Mouse (Mus musculus) CH12.LX (cell line): ENCODE data around the gene Vmac. TPM values are rescaled to one million over a fixed set of nuclear protein-coding genes. Genes with fewer than 3 reads are reported as not detected.

ENCODE experiments used
- DNase-seq: peaks from one replicate; pipeline ENCODE4 v3.0.0-alpha.2; 2013; ENCODE audit errors: extremely low read depth
- H3K27ac ChIP-seq: 2 replicates; pipeline ENCODE4 v1.5.1; 2012; ENCODE audit warnings: low read depth, mild to moderate bottlenecking, control low read depth, moderate library complexity; ENCODE audit not compliant: insufficient read depth
- H3K27me3 ChIP-seq: replicated peaks from 2 replicates; pipeline ENCODE3; 2012; ENCODE audit warnings: inconsistent platforms
- H3K36me3 ChIP-seq, 2 experiments: replicated peaks in 1 of 2; 2 replicates each; pipeline versions ENCODE3 to v1.6.1; 2012; ENCODE audit warnings: inconsistent platforms in 1 of 2, low read length in 1 of 2, mild to moderate bottlenecking in 1 of 2, mixed read lengths in 1 of 2, moderate library complexity in 1 of 2; ENCODE audit not compliant: control insufficient read depth in 1 of 2, insufficient read depth in 1 of 2
- H3K4me1 ChIP-seq, 2 experiments: 2 replicates each; pipeline ENCODE4 v1.6.1; 2012; ENCODE audit warnings: inconsistent platforms in 1 of 2, moderate library complexity in 1 of 2; ENCODE audit not compliant: insufficient read depth in 2 of 2, control insufficient read depth in 1 of 2
- H3K4me2 ChIP-seq: 2 replicates; pipeline ENCODE4 v1.6.1; 2012; ENCODE audit warnings: low read depth, mild to moderate bottlenecking, control low read depth; ENCODE audit not compliant: poor library complexity, insufficient read depth, severe bottlenecking
- H3K4me3 ChIP-seq, 3 experiments: fragments of 150-350 bp in 1 of 3; sonication (generic) in 1 of 3; replicated peaks in 1 of 3; 2 replicates each; pipeline versions ENCODE3 to v1.5.1; 2011 to 2012; ENCODE audit warnings: low read depth in 2 of 3, low read length in 2 of 3, mild to moderate bottlenecking in 2 of 3, moderate library complexity in 2 of 3, control low read depth in 1 of 3, improper control_type of control experiment in 1 of 3, inconsistent platforms in 1 of 3, mixed read lengths in 1 of 3; ENCODE audit not compliant: poor library complexity in 1 of 3
- H3K79me2 ChIP-seq: replicated peaks from 2 replicates; pipeline ENCODE4 v1.6.1; 2012; ENCODE audit warnings: mild to moderate bottlenecking, moderate library complexity; ENCODE audit not compliant: control insufficient read depth, poor library complexity, insufficient read depth, severe bottlenecking; ENCODE audit errors: extremely low read depth
- H3K9ac ChIP-seq: 2 replicates; pipeline ENCODE4 v1.6.1; 2012; ENCODE audit warnings: low read depth, mild to moderate bottlenecking, control low read depth, moderate library complexity; ENCODE audit not compliant: insufficient read depth
- H3K9me3 ChIP-seq: replicated peaks from 2 replicates; pipeline ENCODE3; 2012; ENCODE audit warnings: low read length, inconsistent platforms, mixed read lengths
- CHD2 ChIP-seq: IDR thresholded peaks from 2 replicates; pipeline ENCODE4 v1.6.1; 2011; ENCODE audit warnings: low read length, improper control_type of control experiment
- CTCF ChIP-seq, 2 experiments: IDR thresholded peaks in 1 of 2; conservative IDR thresholded peaks in 1 of 2; 2 replicates each; pipeline ENCODE4 v1.5.1; 2011 to 2012; ENCODE audit warnings: low read depth in 2 of 2, low read length in 2 of 2, improper control_type of control experiment in 1 of 2, inconsistent platforms in 1 of 2, mild to moderate bottlenecking in 1 of 2, moderate library complexity in 1 of 2
- ETS1 ChIP-seq: conservative IDR thresholded peaks from 2 replicates; pipeline ENCODE4 v1.6.1; 2012; ENCODE audit warnings: low read depth, mild to moderate bottlenecking, inconsistent platforms, low read length, improper control_type of control experiment, moderate library complexity
- IRF4 ChIP-seq: IDR thresholded peaks from 2 replicates; pipeline ENCODE4 v1.6.1; 2014; ENCODE audit warnings: low read depth, mild to moderate bottlenecking, inconsistent platforms, low read length, improper control_type of control experiment
- MAZ ChIP-seq: IDR thresholded peaks from 2 replicates; pipeline ENCODE4 v1.6.1; 2012; ENCODE audit warnings: low read depth, mild to moderate bottlenecking, inconsistent platforms, low read length, improper control_type of control experiment, moderate library complexity
- MEF2A ChIP-seq: IDR thresholded peaks from 2 replicates; pipeline ENCODE4 v1.6.1; 2014; ENCODE audit warnings: low read depth, mild to moderate bottlenecking, inconsistent platforms, low read length, improper control_type of control experiment, borderline replicate concordance
- MXI1 ChIP-seq: IDR thresholded peaks from 2 replicates; pipeline ENCODE4 v1.6.1; 2011; ENCODE audit warnings: mild to moderate bottlenecking, low read depth, low read length, improper control_type of control experiment
- NELFE ChIP-seq: IDR thresholded peaks from 2 replicates; pipeline ENCODE4 v1.6.1; 2011; ENCODE audit warnings: low read depth, low read length, improper control_type of control experiment
- NRF1 ChIP-seq: IDR thresholded peaks from 2 replicates; pipeline ENCODE4 v1.6.1; 2014; ENCODE audit warnings: low read depth, mild to moderate bottlenecking, inconsistent platforms, low read length, improper control_type of control experiment, moderate library complexity
- PAX5 ChIP-seq: IDR thresholded peaks from 2 replicates; pipeline ENCODE4 v1.6.1; 2012; ENCODE audit warnings: low read length, inconsistent platforms, mixed read lengths
- POLR2AphosphoS2 ChIP-seq: IDR thresholded peaks from 2 replicates; pipeline ENCODE4 v1.6.1; 2011; ENCODE audit warnings: low read depth, low read length, improper control_type of control experiment
- SIN3A ChIP-seq: IDR thresholded peaks from 2 replicates; pipeline ENCODE4 v1.6.1; 2012; ENCODE audit warnings: low read length, improper control_type of control experiment, inconsistent platforms
- SMC3 ChIP-seq: IDR thresholded peaks from 2 replicates; pipeline ENCODE4 v1.6.1; 2011; ENCODE audit warnings: low read depth, low read length, improper control_type of control experiment
- TCF12 ChIP-seq: IDR thresholded peaks from 2 replicates; pipeline ENCODE4 v1.6.1; 2014; ENCODE audit warnings: low read depth, mild to moderate bottlenecking, inconsistent platforms, low read length, improper control_type of control experiment
- UBTF ChIP-seq: IDR thresholded peaks from 2 replicates; pipeline ENCODE4 v1.6.1; 2012; ENCODE audit warnings: low read depth, mild to moderate bottlenecking, inconsistent platforms, low read length, improper control_type of control experiment, moderate library complexity
- USF1 ChIP-seq: IDR thresholded peaks from 2 replicates; pipeline ENCODE4 v1.6.1; 2014; ENCODE audit warnings: low read depth, mild to moderate bottlenecking, inconsistent platforms, low read length, improper control_type of control experiment
- USF2 ChIP-seq: conservative IDR thresholded peaks from 2 replicates; pipeline ENCODE4 v1.6.1; 2011; ENCODE audit warnings: low read depth, low read length, improper control_type of control experiment
- ZKSCAN1 ChIP-seq: IDR thresholded peaks from 2 replicates; pipeline ENCODE4 v1.6.1; 2012; ENCODE audit warnings: low read depth, inconsistent platforms, low read length, improper control_type of control experiment, borderline replicate concordance
- ZNF384 ChIP-seq: IDR thresholded peaks from 2 replicates; pipeline ENCODE4 v1.6.1; 2012; ENCODE audit warnings: low read depth, low read length, improper control_type of control experiment, inconsistent platforms
- dilution Hi-C: fragments of 300-500 bp; cut with MboI; formaldehyde crosslinking; loops from 2 replicates; pipeline ENCODE4 v1.14.3; 2020; ENCODE audit warnings: low sequenced_read_pairs; ENCODE audit not compliant: extremely low pct_unique_long_range_greater_than_20kb, extremely low pct_ligation_motif_present
- in situ Hi-C: fragments of 300-500 bp; cut with MboI; formaldehyde crosslinking; loops from 3 replicates; pipeline ENCODE4 v1.14.3; 2019; ENCODE audit warnings: low sequenced_read_pairs, low pct_ligation_motif_present, low pct_unique_long_range_greater_than_20kb, mixed read lengths
- polyA plus RNA-seq: library from polyadenylated mRNA; unstranded; fragments of >175 nt; gene quantifications from 2 replicates; pipeline ENCODE4 v1.2.1, GENCODE M21; 2012; ENCODE audit warnings: low read depth; ENCODE audit not compliant: insufficient read length
- total RNA-seq, 2 experiments: library from RNA; depleted of rRNA; stranded (reverse); fragments of 300-350 nt in 1 of 2; fragments of >200 nt in 1 of 2; gene quantifications; 2 replicates each; pipeline ENCODE4 v1.2.3; 2012 to 2014

The Vmac gene
- total and polyA plus RNA-seq, 3 experiments = 3.2 to 5.1 (median 3.4) TPM

GRCm38 (mm10) chr17:56754271-56755185, 36.7 kb upstream of the Vmac start:
- peaks cover 24% of the 10 kb centered on the region for H3K9me3 ChIP-seq
- in situ Hi-C loops (no loop called here), dilution Hi-C loops (no loop called here)
- no peaks in the 10 kb centered on the region for H3K36me3 ChIP-seq
- H3K27ac ChIP-seq = no peak overlapping the region
- peaks cover 61% of the 10 kb centered on the region for H3K27me3 ChIP-seq
- TF ChIP-seq MAZ = no peak
- TF ChIP-seq SMC3 = no peak
- no peak for TF ChIP-seq NRF1
- H3K4me3 ChIP-seq = no peak overlapping the region
- DNase-seq = no peak
- H3K79me2 ChIP-seq = no peaks in the 10 kb centered on the region
- H3K4me2 ChIP-seq = no peak overlapping the region
- no peak overlapping the region for H3K9ac ChIP-seq
- peaks cover 3 to 14% of the 10 kb centered on the region in 2 experiments; a peak in 3 of 4 replicates for H3K4me1 ChIP-seq

DNA sequence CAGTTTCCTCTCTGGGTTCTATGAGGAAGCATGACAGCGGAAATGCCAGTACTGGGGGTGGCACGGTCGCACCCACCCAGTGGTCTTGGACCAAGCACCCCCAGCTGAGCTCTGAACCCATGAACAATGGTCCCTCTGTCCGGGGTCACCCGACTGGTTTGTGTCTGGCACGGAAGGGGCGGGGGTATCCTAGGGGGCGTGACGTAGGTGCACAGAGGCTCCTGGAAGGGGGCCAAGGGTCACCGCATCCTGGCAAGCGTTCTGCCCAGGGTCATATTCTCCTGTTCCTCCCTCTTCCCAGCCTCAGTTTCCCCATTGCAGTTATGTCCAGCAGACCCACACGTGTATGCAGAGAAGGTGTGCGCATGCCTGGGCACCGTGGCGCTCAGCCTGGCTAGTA, 35.6 kb upstream of the Vmac start:
- no peak for DNase-seq
- no peak overlapping the region for H3K27ac ChIP-seq
- dilution Hi-C loops = no loop called here
- peaks cover 26% of the 10 kb centered on the region for H3K9me3 ChIP-seq
- no peak overlapping the region for H3K4me3 ChIP-seq
- H3K4me1 ChIP-seq = peaks cover 3 to 14% of the 10 kb centered on the region in 2 experiments; a peak in 3 of 4 replicates
- H3K9ac ChIP-seq = no peak overlapping the region
- in situ Hi-C loops = no loop called here
- H3K4me2 ChIP-seq = no peak overlapping the region
- H3K79me2 ChIP-seq = no peaks in the 10 kb centered on the region
- TF ChIP-seq IRF4 = no peak
- TF ChIP-seq NRF1 = no peak
- no peak for TF ChIP-seq ETS1
- TF ChIP-seq, all 38 proteins: peak for 0
- Histone ChIP-seq H3K36me3 (no peaks in the 10 kb centered on the region), H3K27me3 (peaks cover 59% of the 10 kb centered on the region)

GRCm38 (mm10) chr17:56751404-56752072, 33.7 kb upstream of the Vmac start:
- Histone ChIP-seq H3K4me2 (no peak overlapping the region), H3K79me2 (no peaks in the 10 kb centered on the region), H3K27me3 (peaks cover 61% of the 10 kb centered on the region), H3K9ac (no peak overlapping the region), H3K9me3 (peaks cover 32% of the 10 kb centered on the region), H3K4me3 (no peak overlapping the region), H3K4me1 (no peaks in the 10 kb centered on the region), H3K27ac (no peak overlapping the region), H3K36me3 (no peaks in the 10 kb centered on the region)
- no peak for DNase-seq
- dilution Hi-C loops (no loop called here), in situ Hi-C loops (no loop called here)
- no peak for TF ChIP-seq ZKSCAN1
- no peak for TF ChIP-seq USF1
- no peak for TF ChIP-seq MEF2A
- TF ChIP-seq MXI1 = no peak
- no peak for TF ChIP-seq POLR2AphosphoS2
- TF ChIP-seq CTCF (conservative IDR thresholded peaks at IDR 0.05 in 1 of 2, IDR thresholded peaks at IDR 0.05 in 1 of 2; ENCODE audit: low read depth in 2 of 2, low read length in 2 of 2) = no peak
- TF ChIP-seq TCF12 = no peak
- no peak for TF ChIP-seq CHD2
- TF ChIP-seq UBTF = no peak
- TF ChIP-seq SIN3A = no peak
- no peak for TF ChIP-seq ZNF384
- no peak for TF ChIP-seq PAX5
- no peak for TF ChIP-seq USF2
- TF ChIP-seq NELFE = no peak
